Mouse (Mus musculus) cortical plate, adult 2 months (tissue): Measurements from ENCODE around the gene Clcf1.

Source experiments
- CTCF ChIP-seq: fragments of 200-500 bp; IDR thresholded peaks from 2 replicates; pipeline ENCODE4 v1.5.1; 2011; ENCODE audit warnings: mild to moderate bottlenecking, control low read depth, low read length; ENCODE audit not compliant: insufficient read depth; ENCODE audit errors: extremely low read depth
- POLR2A ChIP-seq: fragments of 200-500 bp; IDR thresholded peaks from 2 replicates; pipeline ENCODE4 v1.6.1; 2011; ENCODE audit warnings: mild to moderate bottlenecking, low read length, control low read depth; ENCODE audit not compliant: insufficient read depth; ENCODE audit errors: extremely low read depth

- TF ChIP-seq POLR2A (no peak), CTCF (no peak)
Observed at GRCm38 (mm10) chr19:4196548-4196947, 17.5 kb upstream of the Clcf1 start.
